Mouse (Mus musculus): Measurements from ENCODE around the gene Scube2.

- no peak for TF ChIP-seq POLR2AphosphoS2 (IDR thresholded peaks at IDR 0.05; ENCODE audit: insufficient read length, low read depth)
- no peak for TF ChIP-seq TCF12 (IDR thresholded peaks at IDR 0.05; ENCODE audit: insufficient read depth, poor library complexity, severe bottlenecking)
- no peak for TF ChIP-seq POLR2A (IDR thresholded peaks at IDR 0.05; ENCODE audit: insufficient read length, low read depth)
- TF ChIP-seq MYOG (IDR thresholded peaks at IDR 0.05; ENCODE audit: control insufficient read depth in 1 of 3, insufficient read depth in 1 of 3, insufficient read length in 2 of 3, low read depth in 2 of 3), result no peak
- no peak for TF ChIP-seq USF1 (IDR thresholded peaks at IDR 0.05; ENCODE audit: low read depth)
- TF ChIP-seq MAX (IDR thresholded peaks at IDR 0.05; ENCODE audit: low read depth), result no peak
- TF ChIP-seq MYOD1 (IDR thresholded peaks at IDR 0.05; ENCODE audit: control insufficient read depth in 1 of 3, insufficient read length in 2 of 3, low read depth in 2 of 3), result no peak
Observed at GRCm38 (mm10) chr7:109803516-109803915, 62.0 kb downstream of the Scube2 start.
